Mouse (Mus musculus): Measurements from ENCODE around the gene Nudt8. TPM values are rescaled to one million over a fixed set of nuclear protein-coding genes. Genes with fewer than 3 reads are reported as not detected.

The Nudt8 gene
- total and polyA plus RNA-seq, 3 experiments: 24.7 to 40.2 (median 36.3) TPM

DNA sequence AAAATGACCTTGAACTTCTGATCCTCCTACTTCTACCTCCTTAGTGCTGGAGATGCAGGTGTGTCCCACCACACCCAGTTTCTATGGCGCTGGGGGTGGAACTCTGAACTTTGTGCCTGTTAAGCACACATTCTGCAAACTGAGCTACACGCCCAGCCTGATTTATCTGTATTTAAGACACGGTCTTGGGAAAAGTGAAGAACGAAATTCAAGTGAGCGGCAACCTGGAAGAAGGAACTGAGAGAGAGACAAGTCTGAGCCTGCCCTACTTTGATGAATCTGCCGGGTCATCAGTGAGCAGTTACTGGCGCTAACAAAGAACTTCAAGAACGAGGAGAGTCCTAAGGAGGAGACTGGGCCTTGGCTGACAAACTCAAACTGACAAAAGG lies 46.5 kb downstream of the Nudt8 start (continued):
- TF ChIP-seq USF2 (conservative IDR thresholded peaks at IDR 0.05; ENCODE audit: low read depth, low read length): no peak
- TF ChIP-seq CHD1 (IDR thresholded peaks at IDR 0.05; ENCODE audit: low read depth, low read length): peak; percentile 99
- TF ChIP-seq CTCF (conservative IDR thresholded peaks at IDR 0.05 in 1 of 2, IDR thresholded peaks at IDR 0.05 in 1 of 2; ENCODE audit: low read depth in 2 of 2, low read length in 2 of 2): no peak
- TF ChIP-seq PAX5 (IDR thresholded peaks at IDR 0.05; ENCODE audit: low read length): no peak
- no peak for TF ChIP-seq POLR2AphosphoS2 (IDR thresholded peaks at IDR 0.05; ENCODE audit: low read depth, low read length)
- peak; percentile 12; the same call in 1 of the 2 replicates for TF ChIP-seq ZC3H11A (IDR thresholded peaks at IDR 0.05; ENCODE audit: low read depth, low read length)
- no peak for TF ChIP-seq GABPA (IDR thresholded peaks at IDR 0.05; ENCODE audit: insufficient replicate concordance, low read depth, low read length)
- 0 out of 2 replicates have a peak, but pooled peaks have one; percentile 37 for TF ChIP-seq NELFE (IDR thresholded peaks at IDR 0.05; ENCODE audit: low read depth, low read length)
- TF ChIP-seq NRF1 (IDR thresholded peaks at IDR 0.05; ENCODE audit: low read depth, low read length): 0 out of 2 replicates have a peak, but pooled peaks have one; percentile 22
- peak; percentile 61 for TF ChIP-seq MAX (IDR thresholded peaks at IDR 0.05; ENCODE audit: low read length)
- 0 out of 2 replicates have a peak, but pooled peaks have one; percentile 45 for TF ChIP-seq KAT2A (IDR thresholded peaks at IDR 0.05; ENCODE audit: insufficient replicate concordance, low read length)
- TF ChIP-seq MXI1 (IDR thresholded peaks at IDR 0.05; ENCODE audit: low read depth, low read length): 0 out of 2 replicates have a peak, but pooled peaks have one; percentile 34
- peak; percentile 70 for TF ChIP-seq CHD2 (IDR thresholded peaks at IDR 0.05; ENCODE audit: low read length)
- TF ChIP-seq RCOR1 (conservative IDR thresholded peaks at IDR 0.05; ENCODE audit: low read depth, low read length): peak; percentile 82

DNA sequence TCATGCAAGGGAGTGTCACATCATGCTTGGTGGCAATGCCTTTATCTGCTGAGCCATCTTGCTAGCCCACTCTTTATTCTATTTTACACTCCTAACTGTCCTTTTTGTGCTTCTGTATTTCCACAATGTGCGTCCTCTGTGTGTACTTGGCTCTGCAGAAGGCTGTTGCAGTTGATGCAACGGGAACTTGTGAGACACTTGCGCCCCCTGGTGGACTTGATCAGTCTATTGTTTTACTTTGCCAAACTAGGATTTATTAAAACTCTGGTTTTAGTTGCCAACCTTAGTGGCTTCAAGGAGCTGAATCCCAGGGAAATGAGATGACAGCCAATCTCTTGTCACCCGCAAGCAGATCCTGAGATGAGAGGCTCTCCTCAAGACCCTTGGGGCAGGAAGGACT lies 47.5 kb downstream of the Nudt8 start:
- peak; percentile 87 for TF ChIP-seq RAD21 (IDR thresholded peaks at IDR 0.05; ENCODE audit: low read depth, low read length)
- TF ChIP-seq JUN (IDR thresholded peaks at IDR 0.05; ENCODE audit: insufficient read depth, low read depth, low read length): no peak
- TF ChIP-seq IRF4 (IDR thresholded peaks at IDR 0.05; ENCODE audit: low read depth, low read length): no peak
- TF ChIP-seq MAFK (IDR thresholded peaks at IDR 0.05; ENCODE audit: insufficient replicate concordance, low read length): no peak
- TF ChIP-seq NRF1 (IDR thresholded peaks at IDR 0.05; ENCODE audit: low read depth, low read length): no peak
- peak; percentile 78 for TF ChIP-seq ZC3H11A (IDR thresholded peaks at IDR 0.05; ENCODE audit: low read depth, low read length)
- no peak for TF ChIP-seq BHLHE40 (IDR thresholded peaks at IDR 0.05; ENCODE audit: low read depth, low read length)
- TF ChIP-seq ELF1 (IDR thresholded peaks at IDR 0.05; ENCODE audit: low read depth, low read length): no peak
- TF ChIP-seq TBP (conservative IDR thresholded peaks at IDR 0.05; ENCODE audit: low read depth, low read length): no peak
- TF ChIP-seq SIN3A (IDR thresholded peaks at IDR 0.05; ENCODE audit: low read length): no peak
- peak; percentile 45 to 90; a peak in 3 of 4 replicates for TF ChIP-seq CTCF (conservative IDR thresholded peaks at IDR 0.05 in 1 of 2, IDR thresholded peaks at IDR 0.05 in 1 of 2; ENCODE audit: low read depth in 2 of 2, low read length in 2 of 2)
- peak; percentile 40 for TF ChIP-seq NELFE (IDR thresholded peaks at IDR 0.05; ENCODE audit: low read depth, low read length)
- 0 out of 2 replicates have a peak, but pooled peaks have one; percentile 46 for TF ChIP-seq MYC (IDR thresholded peaks at IDR 0.05; ENCODE audit: low read depth, low read length)
- TF ChIP-seq SMC3 (IDR thresholded peaks at IDR 0.05; ENCODE audit: low read depth, low read length): peak; percentile 96
- peaks cover 18% of the 10 kb centered on the region for H3K9me3 ChIP-seq (replicated peaks; ENCODE audit: low read length)
- no peak overlapping the region for H3K27ac ChIP-seq (ENCODE audit: insufficient read depth, low read depth)
- no peak overlapping the region for H3K9ac ChIP-seq (ENCODE audit: insufficient read depth, low read depth)
- no peaks in the 10 kb centered on the region for H3K79me2 ChIP-seq (replicated peaks; ENCODE audit: control insufficient read depth, extremely low read depth, insufficient read depth, poor library complexity, severe bottlenecking)
- H3K4me1 ChIP-seq (ENCODE audit: control insufficient read depth in 1 of 2, insufficient read depth in 2 of 2): peaks cover 10 to 32% of the 10 kb centered on the region in 2 experiments; a peak in 3 of 4 replicates
- H3K4me2 ChIP-seq (ENCODE audit: insufficient read depth, low read depth, poor library complexity, severe bottlenecking): no peak overlapping the region
- in situ Hi-C loops (cut with MboI; ENCODE audit: low pct_ligation_motif_present, low pct_unique_long_range_greater_than_20kb, low sequenced_read_pairs): no loop called here
- no peaks in the 10 kb centered on the region for H3K36me3 ChIP-seq (replicated peaks in 1 of 2; ENCODE audit: control insufficient read depth in 1 of 2, insufficient read depth in 1 of 2, low read length in 1 of 2)
- H3K27me3 ChIP-seq (replicated peaks): no peaks in the 10 kb centered on the region
- DNase-seq (ENCODE audit: extremely low read depth): peak; percentile 84
- H3K4me3 ChIP-seq (replicated peaks in 1 of 3; ENCODE audit: low read depth in 2 of 3, low read length in 2 of 3, poor library complexity in 1 of 3): no peak overlapping the region
- dilution Hi-C loops (cut with MboI; ENCODE audit: extremely low pct_ligation_motif_present, extremely low pct_unique_long_range_greater_than_20kb, low sequenced_read_pairs): no loop called here

Measured in CH12.LX (cell line).